Mouse (Mus musculus): Measurements from ENCODE around the gene Btrc. TPM values are rescaled to one million over a fixed set of nuclear protein-coding genes. Genes with fewer than 3 reads are reported as not detected.
A peak's percentile ranks its signal among the peaks of the same experiment; 100 is the strongest.

Btrc gene
- total and polyA plus RNA-seq, 3 experiments = 11.4 to 83.6 (median 26.9) TPM

- Histone ChIP-seq H3K4me3 (ENCODE audit: low read depth, low read length) (no peak overlapping the region), H3K36me3 (replicated peaks) (peaks cover 39% of the 10 kb centered on the region)
These were observed 93.4 kb downstream of the Btrc start for GRCm38 (mm10) chr19:45456896-45457295.

GRCm38 (mm10) chr19:45458702-45459101 is 95.2 kb downstream of the Btrc start:
- H3K36me3 ChIP-seq (replicated peaks) = peaks cover 40% of the 10 kb centered on the region
- H3K27me3 ChIP-seq (ENCODE audit: insufficient read depth, low read length) = no peaks in the 10 kb centered on the region
- ATAC-seq (ENCODE audit: extremely low read depth, insufficient number of reproducible peaks, low FRiP score, poor library complexity, severe bottlenecking) (no peak), DNase-seq (ENCODE audit: low spot score) (peak; percentile 34)
- no peak overlapping the region for H3K4me3 ChIP-seq (ENCODE audit: low read depth, low read length)
- no peaks in the 10 kb centered on the region for H3K9me3 ChIP-seq (replicated peaks)
- TF ChIP-seq GATA2 (IDR thresholded peaks at IDR 0.05; ENCODE audit: borderline replicate concordance, low read depth, low read length) = no peak
- TF ChIP-seq CTCF (IDR thresholded peaks at IDR 0.05; ENCODE audit: low read depth, low read length) = no peak
- no peak for TF ChIP-seq GATA1 (IDR thresholded peaks at IDR 0.05; ENCODE audit: borderline replicate concordance, low read length)
- no peak for TF ChIP-seq POLR2AphosphoS5 (IDR thresholded peaks at IDR 0.05; ENCODE audit: insufficient replicate concordance, low read depth, low read length)
- no peak for TF ChIP-seq TAL1 (conservative IDR thresholded peaks at IDR 0.05; ENCODE audit: low read depth, low read length)
- peaks cover 32% of the 10 kb centered on the region for H3K4me1 ChIP-seq (ENCODE audit: insufficient read depth, low read depth, low read length)

More at GRCm38 (mm10) chr19:45456896-45457295, 93.4 kb downstream of the Btrc start:
- no peak for TF ChIP-seq GATA2 (IDR thresholded peaks at IDR 0.05; ENCODE audit: borderline replicate concordance, low read depth, low read length)
- TF ChIP-seq GATA1 (IDR thresholded peaks at IDR 0.05; ENCODE audit: borderline replicate concordance, low read length) = no peak
- no peak for TF ChIP-seq TAL1 (conservative IDR thresholded peaks at IDR 0.05; ENCODE audit: low read depth, low read length)
- no peak for TF ChIP-seq CTCF (IDR thresholded peaks at IDR 0.05; ENCODE audit: low read depth, low read length)
- TF ChIP-seq POLR2AphosphoS5 (IDR thresholded peaks at IDR 0.05; ENCODE audit: insufficient replicate concordance, low read depth, low read length) = no peak
- no peaks in the 10 kb centered on the region for H3K9me3 ChIP-seq (replicated peaks)
- H3K4me1 ChIP-seq (ENCODE audit: insufficient read depth, low read depth, low read length) = peaks cover 44% of the 10 kb centered on the region
- ATAC-seq (ENCODE audit: extremely low read depth, insufficient number of reproducible peaks, low FRiP score, poor library complexity, severe bottlenecking) (no peak), DNase-seq (ENCODE audit: low spot score) (no peak)
- no peaks in the 10 kb centered on the region for H3K27me3 ChIP-seq (ENCODE audit: insufficient read depth, low read length)

- TF ChIP-seq TAL1 (conservative IDR thresholded peaks at IDR 0.05; ENCODE audit: low read depth, low read length) (no peak), GATA1 (IDR thresholded peaks at IDR 0.05; ENCODE audit: borderline replicate concordance, low read length) (no peak), GATA2 (IDR thresholded peaks at IDR 0.05; ENCODE audit: borderline replicate concordance, low read depth, low read length) (no peak), CTCF (IDR thresholded peaks at IDR 0.05; ENCODE audit: low read depth, low read length) (no peak), POLR2AphosphoS5 (IDR thresholded peaks at IDR 0.05; ENCODE audit: insufficient replicate concordance, low read depth, low read length) (no peak)
- H3K4me1 ChIP-seq (ENCODE audit: insufficient read depth, low read depth, low read length) = peaks cover 36% of the 10 kb centered on the region
- no peaks in the 10 kb centered on the region for H3K9me3 ChIP-seq (replicated peaks)
- no peak for ATAC-seq (ENCODE audit: extremely low read depth, insufficient number of reproducible peaks, low FRiP score, poor library complexity, severe bottlenecking)
- H3K36me3 ChIP-seq (replicated peaks) = peaks cover 31% of the 10 kb centered on the region
- no peak for DNase-seq (ENCODE audit: low spot score)
- H3K4me3 ChIP-seq (ENCODE audit: low read depth, low read length) = no peak overlapping the region
- H3K27me3 ChIP-seq (ENCODE audit: insufficient read depth, low read length) = no peaks in the 10 kb centered on the region
These were observed 96.6 kb downstream of the Btrc start for GRCm38 (mm10) chr19:45459931-45460665.

- peaks cover 36% of the 10 kb centered on the region for H3K4me1 ChIP-seq (ENCODE audit: insufficient read depth, low read depth, low read length)
- ATAC-seq (ENCODE audit: extremely low read depth, insufficient number of reproducible peaks, low FRiP score, poor library complexity, severe bottlenecking) (no peak), DNase-seq (ENCODE audit: low spot score) (peak; percentile 19)
- peaks cover 36% of the 10 kb centered on the region for H3K36me3 ChIP-seq (replicated peaks)
- H3K4me3 ChIP-seq (ENCODE audit: low read depth, low read length) = no peak overlapping the region
- H3K27me3 ChIP-seq (ENCODE audit: insufficient read depth, low read length) = no peaks in the 10 kb centered on the region
- no peak for TF ChIP-seq GATA2 (IDR thresholded peaks at IDR 0.05; ENCODE audit: borderline replicate concordance, low read depth, low read length)
- TF ChIP-seq CTCF (IDR thresholded peaks at IDR 0.05; ENCODE audit: low read depth, low read length) = peak; percentile 34; the same call in 1 of the 2 replicates
- no peaks in the 10 kb centered on the region for H3K9me3 ChIP-seq (replicated peaks)
These were observed 97.5 kb downstream of the Btrc start for GRCm38 (mm10) chr19:45460749-45461736.

- DNase-seq (ENCODE audit: low spot score) = no peak
- Histone ChIP-seq H3K9me3 (replicated peaks) (no peaks in the 10 kb centered on the region), H3K4me3 (ENCODE audit: low read depth, low read length) (no peak overlapping the region), H3K27me3 (ENCODE audit: insufficient read depth, low read length) (no peaks in the 10 kb centered on the region), H3K36me3 (replicated peaks) (peaks cover 44% of the 10 kb centered on the region), H3K4me1 (ENCODE audit: insufficient read depth, low read depth, low read length) (peaks cover 11% of the 10 kb centered on the region)
- ATAC-seq (ENCODE audit: extremely low read depth, insufficient number of reproducible peaks, low FRiP score, poor library complexity, severe bottlenecking) = no peak
- TF ChIP-seq GATA2 (IDR thresholded peaks at IDR 0.05; ENCODE audit: borderline replicate concordance, low read depth, low read length) (no peak), TAL1 (conservative IDR thresholded peaks at IDR 0.05; ENCODE audit: low read depth, low read length) (no peak), GATA1 (IDR thresholded peaks at IDR 0.05; ENCODE audit: borderline replicate concordance, low read length) (no peak), CTCF (IDR thresholded peaks at IDR 0.05; ENCODE audit: low read depth, low read length) (no peak)
These were observed 106.2 kb downstream of the Btrc start for GRCm38 (mm10) chr19:45469760-45470159.

Data from G1E (cell line).